Mouse (Mus musculus): ENCODE results near the gene Hcfc1r1.

Gene Hcfc1r1

GRCm38 (mm10) chr17:23673424-23674073, at the start of gene Hcfc1r1, which contains the start of gene Thoc6:
Hcfc1r1 (plus strand) TSS chr17:23673596.
Thoc6 (minus strand) TSS chr17:23673882.
- DNase-seq (ENCODE audit: low read depth, low spot score) = peak; percentile 94

GRCm38 (mm10) chr17:23627813-23628212, 45.6 kb upstream of the Hcfc1r1 start:
- no peak for DNase-seq (ENCODE audit: low read depth, low spot score)

GRCm38 (mm10) chr17:23630195-23631020, 43.0 kb upstream of the Hcfc1r1 start:
- peak; percentile 27 for DNase-seq (ENCODE audit: low read depth, low spot score)

DNA sequence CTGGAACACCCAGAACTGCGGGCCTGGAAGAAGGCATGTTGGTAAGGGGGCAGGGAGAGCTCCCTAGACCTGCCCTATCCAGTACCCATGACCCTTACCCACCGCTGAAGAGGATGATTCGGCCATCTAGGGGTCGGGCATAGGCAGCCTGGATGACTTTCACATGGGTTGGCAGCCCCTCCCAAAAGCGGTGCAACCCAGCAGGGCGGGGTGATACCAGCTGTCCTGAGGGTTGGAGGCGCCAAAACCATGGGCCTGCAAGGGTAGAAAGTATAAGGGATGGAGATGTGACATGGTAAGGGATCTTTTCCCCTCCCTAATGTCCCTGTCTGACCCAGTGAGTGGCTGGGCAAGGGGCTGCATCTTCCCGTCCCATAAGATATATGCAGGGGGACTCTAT, 42.2 kb upstream of the Hcfc1r1 start:
- no peak for DNase-seq (ENCODE audit: low read depth, low spot score)

- DNase-seq (ENCODE audit: low read depth, low spot score) = no peak
Observed at GRCm38 (mm10) chr17:23644613-23645495, 28.5 kb upstream of the Hcfc1r1 start, which contains the start of gene Mmp25. Mmp25 (minus strand) TSS chr17:23645277.

DNA sequence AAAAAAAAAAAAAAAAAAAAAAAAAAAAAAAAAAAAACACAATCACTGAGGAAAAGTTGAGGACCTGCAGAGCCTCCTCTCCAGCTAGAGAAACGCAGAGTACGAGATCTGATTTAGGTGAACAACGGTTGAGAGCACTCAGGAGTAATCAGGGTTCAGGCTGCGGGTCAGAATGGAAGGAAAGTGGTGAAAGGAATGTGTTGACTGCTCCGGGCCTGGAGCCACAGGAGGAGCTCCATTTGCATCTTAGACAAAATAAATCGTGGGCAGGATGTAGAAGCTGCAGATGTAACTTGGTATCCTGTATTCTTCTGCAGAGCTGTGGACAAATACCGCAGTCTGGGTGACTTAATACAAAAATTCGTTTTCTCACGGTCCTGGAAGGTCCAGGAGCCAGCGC, 27.5 kb upstream of the Hcfc1r1 start:
- DNase-seq (ENCODE audit: low read depth, low spot score) = no peak

DNA sequence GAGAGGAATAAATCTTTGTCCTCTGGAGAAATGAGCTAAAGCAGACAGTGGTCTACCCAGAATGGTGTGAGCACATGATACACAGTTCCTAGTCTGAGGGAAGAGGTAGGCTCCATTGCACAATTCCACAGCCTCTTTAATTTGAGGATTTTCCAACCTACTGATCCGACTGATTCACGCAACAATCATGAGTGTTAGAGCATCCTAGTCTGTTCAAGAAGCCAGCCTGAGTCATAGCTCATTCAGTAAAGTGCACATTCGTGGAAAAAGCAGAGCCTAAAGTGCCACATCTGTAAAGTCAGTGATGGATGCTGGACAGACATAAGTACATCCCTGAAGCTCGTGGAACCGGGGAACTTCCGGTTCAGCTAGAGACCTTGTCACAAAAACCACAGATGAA, 22.0 kb upstream of the Hcfc1r1 start:
- DNase-seq (ENCODE audit: low read depth, low spot score) = no peak

DNA sequence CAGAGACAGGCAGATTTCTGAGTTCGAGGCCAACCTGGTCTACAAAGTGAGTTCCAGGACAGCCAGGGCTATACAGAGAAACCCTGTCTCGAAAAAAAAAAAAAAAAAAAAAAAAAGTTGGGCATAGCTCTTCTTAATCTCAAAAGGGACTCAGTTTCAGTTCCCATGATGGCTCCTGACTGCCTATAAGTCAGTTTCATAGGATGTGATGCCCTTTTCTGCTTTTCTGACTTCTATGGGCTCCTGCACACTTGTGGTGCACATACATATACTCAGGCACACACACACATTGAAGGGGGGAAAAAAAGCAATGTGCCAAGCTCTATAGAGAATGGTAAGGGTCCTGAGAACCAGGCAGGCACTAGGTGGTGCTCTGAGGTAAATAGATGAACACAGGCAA, 20.1 kb upstream of the Hcfc1r1 start:
- DNase-seq (ENCODE audit: low read depth, low spot score) = no peak

- DNase-seq (ENCODE audit: low read depth, low spot score) = no peak
Observed at GRCm38 (mm10) chr17:23654001-23654400, 19.4 kb upstream of the Hcfc1r1 start.

DNA sequence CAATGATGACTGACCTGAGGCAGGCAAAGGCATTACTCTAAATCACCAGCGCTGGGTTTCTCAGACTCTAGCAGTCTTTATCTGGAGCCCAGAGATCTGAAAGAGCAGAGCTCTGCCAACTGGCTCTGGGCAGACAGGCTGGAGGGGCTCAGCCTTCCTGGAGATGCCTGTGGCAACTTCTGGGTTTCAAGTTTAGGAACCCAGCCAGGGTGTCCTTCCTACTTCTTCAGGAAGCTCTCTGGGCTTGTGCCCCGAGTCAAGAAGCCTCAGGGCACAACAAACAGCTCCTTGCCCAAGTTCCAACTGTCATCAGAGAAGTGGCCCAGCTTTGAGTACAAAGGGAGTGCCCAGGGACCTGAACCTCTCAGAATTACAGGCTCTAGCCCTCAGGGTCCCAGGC, 19.0 kb upstream of the Hcfc1r1 start:
- DNase-seq (ENCODE audit: low read depth, low spot score) = no peak

DNA sequence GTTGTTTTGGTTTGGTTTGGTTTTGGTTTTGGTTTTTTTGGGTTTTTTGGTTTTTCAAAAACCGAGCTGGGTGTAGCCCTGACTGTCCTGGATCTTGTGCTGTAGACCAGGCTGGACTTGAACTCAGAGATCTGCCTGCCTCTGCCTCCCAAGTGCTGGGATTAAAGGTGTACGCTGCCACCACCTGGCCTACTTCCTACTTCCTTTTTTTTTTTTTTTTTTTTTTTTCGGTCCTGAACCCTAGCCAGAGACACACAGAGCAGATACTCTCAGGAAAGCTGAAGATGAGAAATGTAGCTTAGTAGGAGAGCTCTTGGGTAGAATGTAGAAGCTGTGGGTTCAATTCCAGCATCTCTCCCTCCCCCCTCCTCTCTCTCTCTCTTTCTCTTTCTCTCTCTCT, 14.9 kb upstream of the Hcfc1r1 start:
- DNase-seq (ENCODE audit: low read depth, low spot score) = no peak

- DNase-seq (ENCODE audit: low read depth, low spot score) = no peak
Observed at GRCm38 (mm10) chr17:23660117-23660875, 13.1 kb upstream of the Hcfc1r1 start, which contains the start of gene Bicdl2. Bicdl2 (plus strand) TSS chr17:23660506.

DNA sequence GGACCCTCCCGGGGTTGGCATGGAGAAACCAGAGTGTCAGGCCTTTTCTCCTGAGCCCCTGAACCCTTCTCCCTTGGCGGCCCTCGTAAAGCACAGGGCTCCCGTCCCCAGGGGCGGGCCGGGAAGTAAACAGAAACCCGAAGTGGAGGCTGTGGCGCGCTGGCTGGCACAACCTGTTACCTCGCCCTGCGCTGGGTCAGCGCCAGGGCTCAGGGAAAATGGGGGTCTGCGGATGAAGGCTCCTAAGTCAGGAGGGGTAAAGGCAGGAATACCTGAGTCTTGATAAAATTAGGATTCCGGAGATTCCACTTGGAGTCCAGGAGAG, 12.6 kb upstream of the Hcfc1r1 start:
- DNase-seq (ENCODE audit: low read depth, low spot score) = no peak

GRCm38 (mm10) chr17:23661526-23661925, 11.9 kb upstream of the Hcfc1r1 start:
- no peak for DNase-seq (ENCODE audit: low read depth, low spot score)

DNA sequence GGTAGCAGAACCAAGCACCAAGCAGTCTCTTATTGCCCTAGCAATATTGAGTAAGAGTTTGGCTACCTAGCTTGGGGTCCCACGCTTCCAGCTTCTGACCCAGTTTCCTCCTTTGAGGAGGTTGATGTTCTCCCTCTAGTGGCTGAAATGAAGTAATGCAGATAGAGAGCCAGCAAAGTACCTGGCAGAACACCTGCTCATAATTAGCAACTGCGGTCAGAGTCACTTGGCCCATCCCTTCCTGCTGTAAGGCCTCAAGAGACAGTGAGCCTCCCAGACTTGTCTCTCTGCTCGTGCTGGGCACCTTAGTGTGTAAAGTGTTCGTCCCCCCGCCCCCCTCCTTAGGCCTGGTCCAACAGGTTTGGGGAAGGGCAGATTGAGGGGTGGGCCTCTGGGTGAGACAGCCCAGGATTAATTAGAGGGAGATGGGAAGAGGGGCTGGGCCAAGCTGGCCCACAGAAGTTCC, 8.8 kb upstream of the Hcfc1r1 start:
- no peak for DNase-seq (ENCODE audit: low read depth, low spot score)

- DNase-seq (ENCODE audit: low read depth, low spot score) = no peak
Observed at GRCm38 (mm10) chr17:23665511-23665910, 7.9 kb upstream of the Hcfc1r1 start.

GRCm38 (mm10) chr17:23670516-23671074, 2.8 kb upstream of the Hcfc1r1 start:
- DNase-seq (ENCODE audit: low read depth, low spot score) = no peak

DNA sequence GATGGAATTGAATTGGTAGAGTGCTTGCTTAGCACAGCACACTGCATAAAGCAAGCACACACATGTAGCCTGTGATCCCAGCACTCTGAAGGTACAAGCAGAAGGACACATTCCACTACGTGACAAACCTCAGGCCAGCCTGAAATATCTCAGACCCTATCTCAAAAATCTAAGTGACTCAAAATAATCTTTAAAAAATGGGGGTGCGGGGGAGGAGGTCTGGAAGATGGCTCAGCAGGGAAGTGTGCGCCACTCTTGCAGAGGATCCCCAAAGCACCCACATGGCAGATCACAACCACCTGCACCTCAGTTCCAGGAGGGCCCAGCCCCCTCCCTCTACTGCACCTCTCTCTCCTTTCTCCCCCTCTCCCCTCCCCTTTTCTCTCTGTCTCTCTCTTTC, 1.9 kb upstream of the Hcfc1r1 start:
- no peak for DNase-seq (ENCODE audit: low read depth, low spot score)

- no peak for DNase-seq (ENCODE audit: low read depth, low spot score)
Observed at GRCm38 (mm10) chr17:23672761-23673160, 635 bp upstream of the Hcfc1r1 start.

GRCm38 (mm10) chr17:23674271-23674952, 1.0 kb downstream of the Hcfc1r1 start:
- no peak for DNase-seq (ENCODE audit: low read depth, low spot score)
